Mouse (Mus musculus): ENCODE measurements around the gene Stim1.
"Not testable (repeated sequence)": the region's sequence is repeated elsewhere in the genome, so short reads cannot be mapped to it uniquely, and the experiment has no call there.

The Stim1 gene

DNA sequence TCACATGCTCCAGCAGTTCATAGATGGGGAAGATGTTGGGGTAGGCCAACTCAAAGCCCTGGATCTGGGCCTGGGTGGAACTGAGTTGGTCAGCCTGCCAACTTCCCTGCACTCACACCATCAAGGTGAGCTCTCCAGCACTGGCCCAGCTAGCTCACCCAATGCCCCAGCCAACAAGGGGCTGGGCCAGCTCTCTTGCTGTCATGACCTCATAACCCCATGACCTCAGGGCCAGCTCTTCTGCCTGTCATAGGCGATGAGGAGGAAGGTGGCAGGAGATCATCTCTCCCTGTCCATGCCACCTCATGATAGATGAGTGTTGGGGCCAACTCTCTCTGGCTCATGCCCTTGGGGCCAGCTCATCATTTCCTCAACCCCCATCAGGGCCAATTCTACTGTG is 96.2 kb downstream of the Stim1 start:
- DNase-seq (ENCODE audit: low read depth), result no peak

DNA sequence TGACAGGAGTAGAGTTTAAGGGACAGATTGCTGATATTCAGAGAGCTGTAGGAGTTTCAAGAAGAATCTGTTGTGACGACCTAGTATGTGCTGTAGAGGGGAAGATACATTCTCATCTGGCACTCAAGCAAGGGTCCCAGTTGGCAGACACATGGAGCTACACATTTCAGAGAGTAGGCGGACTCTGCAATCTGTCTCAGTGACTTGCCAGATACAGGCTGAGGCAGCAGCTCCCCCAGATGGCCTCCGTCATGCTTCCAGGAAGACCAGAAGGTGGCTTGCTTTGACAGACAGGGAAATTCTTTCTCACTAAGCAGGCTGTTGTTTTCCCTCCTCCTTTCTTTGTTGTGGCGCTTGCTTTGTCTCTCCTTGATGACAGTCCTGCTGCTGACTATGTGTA is 102.1 kb downstream of the Stim1 start:
- no peak for DNase-seq (ENCODE audit: low read depth)

DNA sequence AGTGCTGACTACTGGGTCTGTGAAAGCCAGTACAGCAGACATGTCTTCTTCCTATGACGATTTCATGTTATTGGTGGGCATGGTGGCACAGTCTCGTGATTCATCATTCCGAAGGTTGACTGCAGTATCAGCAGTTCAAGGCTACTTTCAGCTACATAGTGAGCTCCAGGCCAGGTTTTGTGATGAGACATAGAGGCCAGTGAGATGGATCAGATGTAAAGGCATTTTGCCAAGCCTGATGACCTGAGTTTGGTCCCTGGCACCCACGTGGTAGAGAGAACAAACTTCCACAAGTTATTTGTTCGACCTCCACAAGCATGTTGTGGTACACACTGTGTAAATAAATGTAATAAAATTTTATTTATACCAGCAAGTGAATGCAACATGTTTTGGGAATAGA is 102.9 kb downstream of the Stim1 start:
- DNase-seq (ENCODE audit: low read depth), result no peak

DNA sequence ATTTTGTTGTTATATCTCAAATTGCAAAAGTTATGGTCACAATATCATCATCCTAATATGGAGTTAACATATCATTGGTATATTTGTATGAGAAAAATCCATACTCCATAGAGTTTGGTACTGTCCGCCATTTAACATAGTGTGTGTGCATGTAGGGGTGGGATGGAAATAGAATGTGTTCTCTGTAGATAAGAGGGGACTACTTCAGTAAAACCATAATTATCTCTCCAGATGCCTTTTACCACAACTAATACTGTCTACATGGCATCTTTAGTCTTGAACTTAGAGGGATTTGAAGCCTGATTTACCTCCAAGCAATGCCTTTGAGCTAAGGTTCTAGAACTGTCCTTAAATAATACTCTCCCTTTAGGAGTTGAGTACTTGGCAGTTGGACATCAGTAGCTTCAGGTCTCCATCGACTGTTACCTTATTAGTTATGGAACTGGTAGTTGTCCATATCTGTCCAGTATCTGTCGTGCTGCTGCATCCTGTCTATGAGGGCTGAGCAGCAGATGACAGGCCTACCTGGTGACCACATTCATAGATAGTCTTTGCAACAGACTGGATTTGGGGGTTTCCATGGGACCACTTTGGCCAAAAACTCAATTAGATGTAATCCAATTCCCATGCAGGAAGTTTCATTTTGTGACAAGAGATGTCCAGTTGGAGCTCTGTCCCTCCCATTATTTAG is 105.9 kb downstream of the Stim1 start:
- peak; percentile 30 for DNase-seq (ENCODE audit: low read depth)

DNA sequence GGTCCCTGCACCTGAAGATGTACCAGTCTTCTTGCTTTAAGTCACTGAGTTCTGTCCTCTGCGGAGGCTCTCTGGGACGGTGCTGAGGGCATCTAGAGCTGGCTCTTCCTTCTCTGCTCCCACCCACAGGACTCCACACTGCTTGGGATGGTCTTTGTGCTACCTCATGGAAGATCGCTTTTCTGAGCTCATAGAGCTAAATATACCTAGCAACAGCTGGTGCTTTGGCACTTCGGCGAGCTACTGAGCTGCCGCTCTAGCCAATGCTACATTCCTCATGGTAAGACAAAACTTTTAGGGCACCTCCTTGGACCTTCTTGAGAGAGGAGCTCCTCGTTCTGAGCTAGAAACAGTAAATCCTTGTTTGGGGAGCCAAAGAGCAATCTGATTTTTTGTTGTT is 115.6 kb downstream of the Stim1 start:
- no peak for DNase-seq (ENCODE audit: low read depth)

DNA sequence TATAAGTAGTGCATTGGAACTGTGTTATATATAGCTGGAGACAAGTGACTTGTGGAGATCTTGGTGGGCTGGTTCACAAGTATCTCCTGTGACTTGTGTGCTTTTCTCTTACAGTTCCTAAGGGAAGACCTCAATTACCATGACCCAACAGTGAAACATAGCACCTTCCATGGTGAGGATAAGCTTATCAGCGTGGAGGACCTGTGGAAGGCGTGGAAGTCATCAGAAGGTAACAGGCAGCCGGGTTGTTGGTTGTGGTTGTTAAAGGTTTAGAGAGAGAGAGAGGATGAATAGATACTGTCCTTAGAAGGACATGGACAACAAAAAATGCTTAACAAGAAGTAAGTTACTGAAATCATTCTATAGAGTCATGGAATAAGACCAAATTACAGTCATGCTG is 118.4 kb downstream of the Stim1 start:
- no peak for DNase-seq (ENCODE audit: low read depth)

DNA sequence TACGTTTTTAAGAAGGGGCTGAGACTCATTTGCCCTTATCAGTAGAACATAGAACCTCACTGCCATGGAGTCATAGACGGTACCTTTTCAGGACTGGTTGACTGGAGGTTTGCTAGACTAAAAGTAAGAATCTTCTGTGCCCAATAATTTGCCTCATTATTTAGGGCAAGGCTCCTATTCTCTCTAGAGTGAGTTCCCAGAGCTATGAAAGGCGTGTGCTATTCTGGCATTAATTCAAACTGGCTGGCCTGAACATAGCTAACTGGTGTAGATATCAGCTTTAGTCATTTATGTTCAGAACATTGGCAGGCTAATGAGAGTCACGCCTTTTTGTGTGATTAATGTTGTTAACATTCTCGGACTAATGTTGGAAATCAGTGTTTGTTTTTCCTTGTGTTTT is 121.5 kb downstream of the Stim1 start:
- DNase-seq (ENCODE audit: low read depth), result no peak

DNA sequence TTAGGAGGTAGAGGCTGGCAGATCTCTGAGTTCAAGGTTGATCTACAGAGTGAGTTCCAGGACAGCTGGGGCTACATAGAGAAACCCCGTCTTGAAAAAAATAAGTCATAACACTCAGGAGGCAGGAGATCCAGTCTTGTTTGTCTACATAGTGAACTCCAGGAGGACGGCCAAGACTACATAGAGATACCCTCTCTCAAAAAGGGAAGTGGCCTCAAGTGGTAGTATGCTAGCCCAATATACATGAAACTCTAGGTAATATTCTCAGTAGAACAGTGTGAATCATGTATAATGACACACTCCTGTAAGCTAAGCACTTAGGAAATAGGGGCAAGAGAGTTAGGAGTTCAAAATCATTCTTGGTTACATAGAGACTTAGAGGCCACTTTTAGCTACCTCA is 126.3 kb downstream of the Stim1 start:
- no peak for DNase-seq (ENCODE audit: low read depth)

DNA sequence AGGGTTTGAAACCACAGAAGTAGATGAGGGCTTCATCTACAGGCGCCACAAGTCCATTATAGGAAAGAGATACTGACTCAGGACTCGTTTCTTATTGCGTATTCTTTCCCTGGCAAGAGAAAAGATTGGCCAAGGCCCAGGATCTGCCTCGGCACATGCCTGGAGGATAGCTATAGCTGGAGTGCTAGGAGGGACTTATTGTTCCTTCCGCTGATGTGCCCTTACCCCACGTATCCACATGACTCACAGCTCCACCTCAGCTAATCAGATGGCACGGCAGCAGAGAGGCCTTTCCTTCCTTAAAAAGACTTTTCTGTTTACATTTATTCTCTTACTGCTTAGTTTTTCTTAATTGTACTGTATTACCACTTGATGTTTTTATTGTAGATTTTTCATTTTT is 128.3 kb downstream of the Stim1 start:
- DNase-seq (ENCODE audit: low read depth), result no peak

DNA sequence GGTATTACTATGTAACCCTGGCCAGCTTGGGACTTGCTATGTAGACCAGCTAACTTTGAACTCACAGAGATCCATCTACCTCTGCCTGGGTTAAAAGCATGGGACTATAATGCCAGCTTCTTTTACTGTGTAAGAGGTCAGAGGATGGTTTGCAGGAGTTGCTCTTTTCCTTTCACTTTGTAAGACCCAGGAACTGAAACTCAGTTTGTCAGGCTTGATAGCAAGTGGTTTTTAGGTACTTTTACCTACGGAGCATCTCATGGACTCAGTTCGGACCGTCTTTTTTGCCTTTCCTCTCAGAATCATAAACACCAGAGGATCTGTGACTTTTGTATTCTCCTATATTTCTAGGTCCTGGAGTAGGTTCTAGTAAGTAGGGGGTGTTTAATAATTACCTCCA is 128.7 kb downstream of the Stim1 start:
- DNase-seq (ENCODE audit: low read depth), result no peak

DNA sequence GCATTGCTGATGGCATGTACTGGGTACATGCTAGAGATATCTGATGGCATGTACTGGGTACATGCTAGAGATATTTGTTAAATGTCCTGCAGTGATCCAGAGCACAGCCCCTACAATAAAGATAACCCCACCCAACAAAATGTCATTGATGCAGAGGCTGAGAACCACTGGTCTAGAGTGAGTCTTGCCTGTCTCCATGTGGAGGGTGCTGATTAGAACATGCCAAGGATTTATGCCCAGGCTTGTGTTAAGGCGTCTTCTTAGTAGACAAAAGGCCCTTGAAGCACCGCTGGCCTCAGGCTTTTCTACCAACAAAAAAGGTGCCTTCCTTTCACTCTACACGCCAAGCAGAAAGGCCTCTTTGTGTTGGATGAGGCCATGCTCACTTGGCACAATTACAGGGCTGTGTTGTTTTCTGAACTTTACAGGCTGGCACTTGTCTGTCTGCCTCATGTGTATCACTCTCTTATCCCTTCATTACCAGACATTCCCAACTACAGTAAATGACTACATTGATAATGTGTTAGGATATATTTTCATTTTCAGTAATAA is 131.7 kb downstream of the Stim1 start:
- DNase-seq (ENCODE audit: low read depth), result no peak

DNA sequence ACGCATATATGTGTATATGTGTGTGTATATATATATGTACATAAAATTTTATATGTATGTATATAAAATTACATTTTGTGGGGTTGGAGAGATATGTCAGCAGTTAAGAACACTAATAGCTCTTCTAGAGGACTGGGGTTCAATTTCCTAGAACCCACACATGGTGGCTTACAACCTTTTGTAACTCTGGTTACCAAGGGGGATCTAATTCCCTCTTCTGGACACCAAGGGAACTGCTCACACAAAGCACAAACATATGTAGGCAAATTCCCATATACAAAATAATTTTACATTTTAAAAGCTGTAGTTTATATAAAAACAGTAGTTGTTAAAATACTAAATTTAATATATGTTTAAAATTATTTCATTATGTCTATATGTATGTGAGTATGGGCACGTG is 136.5 kb downstream of the Stim1 start:
- DNase-seq (ENCODE audit: low read depth), result no peak

DNA sequence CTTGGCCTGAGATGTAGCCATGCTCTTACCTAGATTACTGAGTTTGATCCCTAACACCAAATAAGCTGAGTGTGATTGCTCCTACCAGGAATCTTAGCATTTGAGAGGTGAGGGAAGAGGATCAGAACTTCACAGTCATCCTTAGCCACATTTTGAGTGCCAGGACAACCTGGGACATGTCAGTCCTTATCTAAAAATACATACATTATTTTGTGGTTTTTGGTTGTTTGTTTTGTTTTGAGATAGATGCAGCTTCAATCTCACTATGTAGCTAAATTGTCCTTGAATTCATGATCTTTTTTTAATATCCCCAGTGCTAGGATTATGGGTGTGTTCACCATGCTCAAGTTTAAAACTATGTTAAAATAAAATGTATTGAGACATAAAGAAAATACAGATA is 139.8 kb downstream of the Stim1 start:
- DNase-seq (ENCODE audit: low read depth), result peak; percentile 24

DNA sequence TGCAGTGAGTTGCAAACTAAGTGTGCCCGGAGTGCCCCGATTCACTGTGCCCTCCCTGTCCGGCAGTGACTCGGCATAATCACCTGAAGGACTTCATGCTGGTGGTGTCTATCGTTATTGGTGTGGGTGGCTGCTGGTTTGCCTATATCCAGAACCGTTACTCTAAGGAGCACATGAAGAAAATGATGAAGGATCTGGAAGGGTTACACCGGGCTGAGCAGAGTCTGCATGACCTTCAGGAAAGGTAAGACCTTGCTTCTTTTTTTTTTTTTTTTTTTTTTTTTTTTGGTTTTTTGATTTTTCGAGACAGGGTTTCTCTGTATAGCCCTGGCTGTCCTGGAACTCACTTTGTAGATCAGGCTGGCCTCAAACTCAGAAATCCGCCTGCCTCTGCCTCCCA is 147.7 kb downstream of the Stim1 start:
- not testable (repeated sequence) for DNase-seq (ENCODE audit: low read depth)

DNA sequence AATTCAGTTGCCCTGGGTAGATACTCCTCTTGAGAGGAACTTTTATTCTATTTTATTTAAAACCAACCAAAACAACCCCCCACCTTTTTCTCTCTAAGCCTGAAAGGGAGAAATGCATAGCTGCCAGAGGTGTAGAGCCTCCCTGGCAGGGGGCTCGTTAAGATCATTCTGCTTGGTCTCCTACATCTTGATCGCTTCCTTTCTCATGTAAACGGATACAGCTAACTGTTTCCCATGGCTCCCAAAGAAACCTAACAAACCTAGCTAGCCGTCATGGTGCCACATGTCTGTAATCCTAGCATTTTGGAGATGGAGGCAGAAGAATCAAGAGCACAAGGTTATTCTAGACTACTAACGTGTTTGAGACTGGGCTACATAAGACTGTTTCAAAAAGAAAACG is 148.2 kb downstream of the Stim1 start:
- DNase-seq (ENCODE audit: low read depth), result no peak

DNA sequence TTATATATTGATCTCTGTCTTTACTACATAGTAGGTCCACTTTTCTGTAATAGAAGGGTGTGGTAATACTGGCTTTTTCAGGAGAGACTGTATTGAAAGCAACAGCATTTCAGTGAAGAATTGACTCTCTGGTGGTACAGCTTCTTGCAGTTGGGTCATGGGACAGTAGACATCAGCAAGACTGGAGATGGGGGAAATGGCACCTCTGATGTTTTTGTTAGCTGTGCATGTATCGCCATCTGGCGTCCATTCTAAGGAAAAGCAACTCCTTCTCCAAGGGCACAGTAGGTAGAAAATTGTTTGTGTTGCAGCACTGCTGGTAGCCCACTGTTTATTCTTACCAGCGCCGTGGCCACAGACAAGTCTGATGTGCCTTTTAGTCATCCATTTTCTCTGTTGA is 149.8 kb downstream of the Stim1 start:
- DNase-seq (ENCODE audit: low read depth), result peak; percentile 69

DNA sequence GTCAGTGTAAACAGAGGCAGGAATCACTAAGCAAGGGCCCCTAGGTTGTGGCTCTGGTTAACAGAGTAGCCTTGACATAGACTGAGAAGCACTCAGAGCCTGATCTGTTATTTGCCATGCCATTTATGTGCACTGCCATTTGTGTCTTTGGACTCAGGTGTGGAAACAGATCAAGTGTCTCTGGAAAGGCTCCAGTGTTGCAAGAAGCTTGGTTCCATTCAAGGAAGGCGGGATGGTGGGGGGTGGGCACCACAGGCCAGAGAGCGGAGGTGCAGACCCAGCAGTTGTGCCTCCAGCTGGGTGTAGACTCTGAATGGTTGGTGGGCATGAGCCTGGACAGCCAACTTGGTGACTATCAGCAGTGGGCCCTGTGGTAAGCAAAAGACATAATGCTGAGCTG is 154.4 kb downstream of the Stim1 start:
- no peak for DNase-seq (ENCODE audit: low read depth)

DNA sequence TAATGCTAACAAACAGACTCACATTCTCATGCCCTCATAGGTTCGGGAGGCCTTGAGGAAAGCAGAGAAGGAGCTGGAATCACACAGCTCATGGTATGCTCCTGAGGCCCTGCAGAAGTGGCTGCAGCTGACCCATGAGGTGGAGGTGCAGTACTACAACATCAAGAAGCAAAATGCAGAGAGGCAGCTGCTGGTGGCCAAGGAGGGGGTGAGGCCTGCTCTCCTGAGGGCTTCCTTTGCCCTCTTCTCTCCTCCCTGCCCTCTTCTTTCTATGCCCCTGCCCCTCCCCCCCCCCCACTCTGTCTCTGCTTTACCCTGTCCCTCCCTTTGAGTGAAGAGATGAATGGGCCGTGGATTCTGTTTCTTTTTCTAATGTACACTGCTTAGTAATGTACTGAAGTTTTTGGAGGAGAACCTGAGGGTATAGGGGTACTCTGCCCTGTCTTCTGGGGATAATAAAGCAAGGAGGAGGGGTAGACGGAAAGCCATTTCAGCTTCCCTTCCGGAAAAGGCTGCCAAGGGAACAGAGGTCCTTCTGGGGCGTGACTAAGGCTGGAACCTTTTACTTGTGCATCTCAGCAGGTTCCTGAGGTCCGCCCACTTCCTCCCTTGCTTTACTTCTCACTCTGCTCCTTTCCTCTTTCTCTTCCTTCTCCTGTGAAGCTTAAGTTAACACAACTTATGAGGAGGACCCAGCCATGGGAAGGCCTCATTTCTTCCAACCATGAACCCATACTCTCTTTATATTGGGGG is 158.5 kb downstream of the Stim1 start:
- DNase-seq (ENCODE audit: low read depth), result no peak

DNA sequence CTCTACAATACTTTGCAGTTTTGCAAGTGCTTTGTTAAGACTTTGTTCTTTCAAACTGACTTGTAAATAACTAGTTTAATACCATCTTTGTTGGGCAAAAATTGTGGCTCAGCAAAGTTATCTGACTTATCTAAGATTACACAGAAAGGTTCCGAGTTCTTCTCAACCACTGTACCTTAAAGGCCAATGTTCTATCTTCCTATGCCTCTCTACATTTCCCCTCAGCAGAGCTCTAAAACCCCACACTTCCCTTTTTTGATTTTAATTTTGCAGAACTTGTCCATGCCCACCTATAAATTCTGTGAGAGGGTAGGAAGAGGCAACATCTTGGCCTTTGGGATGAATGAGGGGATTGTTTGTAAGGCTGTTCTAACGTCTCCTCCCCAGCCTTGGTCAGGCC is 166.7 kb downstream of the Stim1 start:
- DNase-seq (ENCODE audit: low read depth), result no peak

DNA sequence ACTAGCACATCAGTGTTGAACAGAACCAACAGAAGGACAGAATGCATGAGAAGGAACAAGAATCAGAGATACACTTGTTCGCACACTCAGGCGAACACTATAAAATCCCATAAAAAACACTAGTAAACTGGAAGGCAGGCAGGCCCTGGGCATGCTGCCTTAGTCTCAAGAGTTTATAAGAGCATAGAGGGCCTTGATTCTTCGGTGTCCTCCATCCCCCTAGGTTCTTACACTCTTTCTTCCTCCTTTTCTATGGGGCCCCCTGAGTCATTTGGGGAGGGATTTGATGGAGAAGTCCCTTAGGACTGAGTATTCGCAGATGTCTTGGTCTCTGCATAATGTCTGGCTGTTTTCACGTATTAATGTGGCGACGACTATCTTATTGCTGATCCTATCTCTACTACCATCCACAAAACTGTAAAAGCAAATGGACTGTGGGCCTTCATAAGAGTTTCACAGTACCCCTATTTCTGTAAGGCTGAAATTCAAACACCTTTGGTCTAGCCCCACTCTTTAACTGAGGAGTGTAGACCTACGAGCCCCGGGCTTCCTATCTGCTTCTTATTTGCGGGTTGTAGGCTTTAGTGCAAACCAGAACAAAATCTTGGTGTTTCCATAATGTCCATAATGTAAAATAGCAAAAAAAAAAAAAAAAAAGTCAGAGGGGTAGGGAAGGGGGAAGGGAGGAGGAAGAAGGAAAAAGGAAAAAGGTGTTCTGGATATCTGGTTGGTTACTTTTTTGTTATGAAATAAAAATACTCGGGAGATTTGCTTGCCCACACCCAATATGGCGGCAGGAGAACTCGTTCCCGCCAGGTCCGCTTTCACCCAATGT is 173.4 kb downstream of the Stim1 start:
- peak; percentile 11 for DNase-seq (ENCODE audit: low read depth)

DNA sequence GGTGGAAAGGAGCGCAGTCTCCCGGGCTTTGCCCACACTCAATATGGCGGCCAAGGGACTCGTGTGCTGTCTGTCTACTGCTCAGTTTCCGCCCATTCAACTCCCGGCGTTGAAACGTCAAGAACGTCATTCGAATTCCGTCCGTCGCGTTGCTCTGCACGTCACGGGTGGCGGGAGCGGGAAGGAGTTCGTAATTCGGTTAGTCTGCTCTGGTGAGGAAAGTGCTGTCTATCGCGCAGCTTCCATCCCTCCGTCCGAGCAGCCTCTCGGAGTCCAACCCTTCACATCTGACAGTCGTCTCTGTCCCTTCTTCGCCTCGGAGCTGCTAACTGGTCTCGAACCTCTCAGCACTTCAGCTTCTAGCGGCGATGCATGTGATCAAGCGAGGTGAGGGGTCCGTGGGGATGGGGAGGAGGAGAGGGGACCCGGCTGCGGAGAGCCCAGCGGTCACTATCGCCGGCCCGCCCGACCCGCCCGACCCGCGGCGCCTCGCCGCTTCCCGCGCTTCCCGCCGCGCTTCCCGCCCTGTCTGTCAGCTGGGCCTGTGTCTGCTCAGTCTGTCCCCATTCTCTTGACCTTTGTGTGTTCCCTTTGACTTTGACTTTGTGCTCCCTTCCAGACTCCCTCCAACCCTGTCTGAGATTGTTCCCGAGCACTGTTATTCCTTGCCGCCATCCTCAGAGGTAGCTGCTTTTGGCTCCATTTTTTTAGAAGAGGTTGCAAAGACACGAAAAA is 174.2 kb downstream of the Stim1 start, which contains the start of gene Rrm1:
Rrm1 (plus strand) TSS at position 39 of the 735 bp plus-strand sequence.
- DNase-seq (ENCODE audit: low read depth), result peak; percentile 98

DNA sequence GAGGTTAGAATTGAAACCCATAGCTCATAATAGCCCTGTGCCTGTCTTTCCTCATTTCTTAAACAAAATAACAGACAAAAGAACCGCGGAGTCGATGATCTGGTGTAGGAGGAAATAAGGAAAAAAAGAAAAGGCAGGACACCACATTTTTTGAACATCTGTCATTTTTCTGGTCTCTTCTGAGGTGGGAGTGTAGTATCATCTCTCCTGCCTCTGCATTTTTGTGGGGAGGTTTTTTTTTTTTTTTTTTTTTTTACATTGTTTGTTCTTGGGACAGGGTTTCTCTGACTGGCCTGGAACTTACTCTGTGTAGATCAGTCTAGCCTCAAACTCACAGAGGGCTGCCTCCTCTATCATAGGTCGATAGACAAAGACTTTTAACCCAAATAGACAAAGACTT is 174.8 kb downstream of the Stim1 start:
- DNase-seq (ENCODE audit: low read depth), result no peak

Measured in c-Kit-positive CD71-positive TER-119-negative erythroid progenitor cells, embryonic 14.5 days (primary cell).